Comparison of ENCODE assay signal across 8 mouse cellular contexts in the genomic region with DNA sequence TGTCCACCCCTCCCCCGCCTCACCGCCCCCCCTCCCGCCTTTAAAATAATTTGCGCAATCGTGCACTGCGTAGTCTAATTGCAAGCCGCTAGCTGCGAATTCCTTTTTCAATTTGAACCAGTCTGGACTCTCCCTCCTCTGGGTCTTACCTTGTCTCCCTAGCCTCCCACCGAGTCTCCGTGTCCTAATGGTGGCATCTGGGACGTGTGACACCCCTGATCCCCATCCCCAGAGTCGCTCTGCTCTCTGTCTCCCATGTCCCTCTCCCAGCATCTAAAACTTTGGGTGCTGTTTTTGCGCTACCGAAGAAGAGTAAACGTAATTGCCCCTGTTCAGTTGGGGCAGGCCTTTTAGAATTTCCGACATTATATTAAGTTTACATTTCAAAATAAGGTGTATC. TPM values are rescaled to one million over a fixed set of nuclear protein-coding genes. Genes with fewer than 3 reads are reported as not detected.
DNase-seq lines count a peak whose midpoint lies in the region; ATAC-seq lines count a peak whose summit lies in the region.

No protein-coding gene starts in this region.

- no peak for ATAC-seq in heart, embryonic 12.5 days (ENCODE audit: insufficient number of reproducible peaks, low FRiP score)
- ATAC-seq in liver, embryonic 13.5 days (ENCODE audit: low read depth): no peak
- no peak for ATAC-seq in stomach, embryonic 14.5 days (ENCODE audit: insufficient number of reproducible peaks, insufficient read depth, low FRiP score, low read depth)

- DNase-seq in ovary, postnatal 36 days (ENCODE audit: low spot score): peak; percentile 11
- no peak for DNase-seq in ovary, postnatal 14 days (ENCODE audit: low spot score)
- no peak for DNase-seq in liver, embryonic 13.5 days
- DNase-seq in gastrocnemius, adult 18-20 months (ENCODE audit: low spot score): no peak
- no peak for DNase-seq in spleen, adult 12 weeks (ENCODE audit: low spot score)
- no peak for DNase-seq in right cerebral cortex, postnatal 14 days

- H3K27me3 ChIP-seq in heart, embryonic 12.5 days (replicated peaks): peaks cover 46% of the 10 kb centered on the region
- H3K27me3 ChIP-seq in liver, embryonic 13.5 days: peaks cover 56% of the 10 kb centered on the region
- peaks cover 11% of the 10 kb centered on the region for H3K27me3 ChIP-seq in stomach, embryonic 14.5 days (ENCODE audit: control insufficient read depth, insufficient read depth, low read length)

- H3K4me1 ChIP-seq in heart, embryonic 12.5 days (replicated peaks): peaks cover 17% of the 10 kb centered on the region
- H3K4me1 ChIP-seq in liver, embryonic 13.5 days (replicated peaks): peaks cover 34% of the 10 kb centered on the region
- peaks cover 14% of the 10 kb centered on the region; the same call in 1 of the 2 replicates for H3K4me1 ChIP-seq in stomach, embryonic 14.5 days (ENCODE audit: control insufficient read depth, insufficient read depth, low read length)

- under 1% methylated on average over 16 of the region's 16 CpGs for WGBS in heart, embryonic 12.5 days
- 1% methylated on average over 16 of the region's 16 CpGs for WGBS in liver, embryonic 13.5 days (ENCODE audit: insufficient replicate concordance)
- WGBS in stomach, embryonic 14.5 days: 3% methylated on average over 16 of the region's 16 CpGs

- H3K36me3 ChIP-seq in heart, embryonic 12.5 days: no peaks in the 10 kb centered on the region
- no peaks in the 10 kb centered on the region for H3K36me3 ChIP-seq in liver, embryonic 13.5 days
- no peaks in the 10 kb centered on the region for H3K36me3 ChIP-seq in stomach, embryonic 14.5 days (ENCODE audit: control insufficient read depth, insufficient read depth, low read length)

- peak overlapping the region; percentile 68 for H3K4me2 ChIP-seq in heart, embryonic 12.5 days
- peak overlapping the region; percentile 54 for H3K4me2 ChIP-seq in liver, embryonic 13.5 days
- H3K4me2 ChIP-seq in stomach, embryonic 14.5 days (replicated peaks; ENCODE audit: low read depth, low read length): peak overlapping the region; percentile 40

- peak overlapping the region; percentile 35 for H3K4me3 ChIP-seq in heart, embryonic 12.5 days
- peak overlapping the region; percentile 32 for H3K4me3 ChIP-seq in liver, embryonic 13.5 days (replicated peaks)
- peak overlapping the region; percentile 16; the same call in 1 of the 2 replicates for H3K4me3 ChIP-seq in stomach, embryonic 14.5 days (ENCODE audit: low read depth, low read length)

- no peak overlapping the region for H3K9ac ChIP-seq in heart, embryonic 12.5 days
- no peak overlapping the region for H3K9ac ChIP-seq in liver, embryonic 13.5 days
- H3K9ac ChIP-seq in stomach, embryonic 14.5 days (replicated peaks; ENCODE audit: low read depth, low read length): no peak overlapping the region

- H3K27ac ChIP-seq in heart, embryonic 12.5 days (ENCODE audit: poor library complexity, severe bottlenecking): no peak overlapping the region
- no peak overlapping the region for H3K27ac ChIP-seq in liver, embryonic 13.5 days
- H3K27ac ChIP-seq in stomach, embryonic 14.5 days (ENCODE audit: low read length): no peak overlapping the region

- no peaks in the 10 kb centered on the region for H3K9me3 ChIP-seq in heart, embryonic 12.5 days (replicated peaks)
- no peaks in the 10 kb centered on the region for H3K9me3 ChIP-seq in liver, embryonic 13.5 days (replicated peaks)
- no peaks in the 10 kb centered on the region for H3K9me3 ChIP-seq in stomach, embryonic 14.5 days (ENCODE audit: control insufficient read depth, low read depth, low read length)

RNA-seq across cellular contexts. Expression of a gene that starts 0.7 kb away (rescaled TPM):
- 0.23 and 0.50 TPM in 2 replicates for polyA plus RNA-seq in heart, embryonic 12.5 days (2016; fragmentation: Nextera tagmentation; extraction: Ambion mirVana)
- polyA plus RNA-seq in liver, embryonic 13.5 days (2015; fragmentation: Nextera tagmentation; extraction: Ambion mirVana): 0.12 and 0.13 TPM in 2 replicates
- polyA plus RNA-seq in stomach, embryonic 14.5 days (2014; fragmentation: Nextera tagmentation; extraction: Ambion mirVana): 2.8 and 2.9 TPM in 2 replicates
- under 1 TPM; 0.16 to 0.43 TPM for total RNA-seq in gastrocnemius, adult 18-20 months (2021)
